Mouse (Mus musculus) adrenal gland, postnatal 10 days (tissue): ENCODE results near the gene Cd47. TPM values are rescaled to one million over a fixed set of nuclear protein-coding genes. Genes with fewer than 3 reads are reported as not detected.

Experiments
- DNase-seq: peaks from one replicate; pipeline ENCODE4 v3.0.0; 2021; ENCODE audit warnings: mixed read lengths
- total RNA-seq, 2 experiments: library from RNA; stranded (reverse); gene quantifications; 2 replicates each; pipeline ENCODE4 v1.2.3; 2021

Gene Cd47
- total RNA-seq, 2 experiments from 2014 or later: 123 to 129 TPM

- no peak for DNase-seq
Observed at GRCm38 (mm10) chr16:49915532-49916476, 115.5 kb downstream of the Cd47 start.

- DNase-seq: no peak
Observed at GRCm38 (mm10) chr16:49920191-49920590, 119.9 kb downstream of the Cd47 start.

DNA sequence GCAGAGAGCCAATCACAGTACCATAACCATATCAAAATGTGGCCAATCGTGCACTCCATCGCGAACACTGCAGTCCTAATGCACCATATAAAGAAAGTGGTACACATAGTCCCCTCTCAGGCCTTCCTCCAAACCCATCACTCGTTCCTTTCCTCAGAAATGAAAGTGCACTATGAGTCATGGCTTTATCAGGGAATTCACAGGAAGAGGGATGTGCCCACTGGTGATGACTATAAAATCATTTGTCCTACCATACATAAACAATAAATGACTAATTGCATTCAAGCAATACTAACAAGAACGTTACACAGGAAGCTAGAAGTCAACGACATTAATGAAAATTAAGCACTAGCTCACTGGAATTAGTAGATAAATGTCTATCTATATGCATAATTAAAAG lies 121.3 kb downstream of the Cd47 start:
- no peak for DNase-seq

DNA sequence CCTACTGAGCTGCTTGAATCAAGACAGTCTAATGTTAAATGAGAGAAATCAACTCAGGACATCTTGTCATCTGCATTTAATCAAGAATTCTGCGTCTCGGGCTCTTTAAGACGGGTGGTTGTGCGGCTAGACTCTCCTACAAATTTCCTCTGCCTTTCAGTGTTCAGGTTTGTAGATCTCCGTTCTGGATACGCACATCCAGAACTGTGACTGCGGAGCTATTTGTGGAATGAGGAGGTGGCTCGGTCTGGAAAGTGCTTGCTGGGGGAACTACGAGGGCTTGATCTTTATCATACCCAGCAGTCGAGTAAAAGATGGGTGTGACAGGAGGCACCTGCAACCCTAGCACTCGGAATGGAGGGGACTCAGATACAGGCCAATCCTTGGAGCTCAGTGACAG lies 121.8 kb downstream of the Cd47 start:
- no peak for DNase-seq

- DNase-seq: no peak
Observed at GRCm38 (mm10) chr16:49923720-49924119, 123.4 kb downstream of the Cd47 start.

DNA sequence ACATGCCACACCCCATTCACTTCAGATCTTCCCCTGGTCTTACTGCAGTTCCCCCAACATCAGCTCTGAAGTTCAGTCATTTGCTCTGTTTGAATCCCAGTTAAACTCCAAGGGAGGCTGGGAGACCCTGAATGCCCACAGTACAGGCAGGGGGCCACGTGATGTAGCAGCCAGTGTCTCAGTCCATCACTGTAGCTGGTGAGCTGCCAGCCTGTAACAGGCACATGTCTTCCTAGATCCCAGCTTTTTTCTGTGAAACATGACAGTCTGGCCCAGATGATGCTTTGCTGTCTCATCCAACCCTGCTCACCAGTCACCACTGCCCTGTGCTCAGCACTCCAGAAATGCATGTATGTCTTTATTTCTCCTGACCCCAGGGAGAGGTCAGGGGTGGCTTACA lies 124.6 kb downstream of the Cd47 start:
- no peak for DNase-seq

- no peak for DNase-seq
Observed at GRCm38 (mm10) chr16:49933274-49933673, 132.9 kb downstream of the Cd47 start.

DNA sequence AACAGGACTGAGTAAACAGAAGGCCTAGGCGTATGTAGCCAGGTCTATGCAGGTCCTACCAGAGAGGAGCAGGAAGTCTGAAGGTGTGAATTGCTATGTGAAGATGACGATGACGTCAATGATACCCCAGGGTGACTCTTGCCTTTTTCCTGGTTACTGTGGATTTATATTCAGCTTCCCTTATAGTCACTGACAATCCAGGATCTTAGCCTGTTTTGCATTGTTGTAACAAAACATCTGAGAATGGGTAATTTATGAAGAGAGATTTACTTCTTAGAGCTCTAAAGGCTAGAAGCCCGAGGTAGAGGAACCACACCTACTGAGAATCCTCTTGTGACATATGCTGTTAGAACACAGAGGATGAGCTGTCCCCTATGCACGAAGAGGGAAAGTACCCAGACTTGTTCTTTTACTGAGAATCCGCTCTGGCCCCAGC lies 135.7 kb downstream of the Cd47 start:
- no peak for DNase-seq

DNA sequence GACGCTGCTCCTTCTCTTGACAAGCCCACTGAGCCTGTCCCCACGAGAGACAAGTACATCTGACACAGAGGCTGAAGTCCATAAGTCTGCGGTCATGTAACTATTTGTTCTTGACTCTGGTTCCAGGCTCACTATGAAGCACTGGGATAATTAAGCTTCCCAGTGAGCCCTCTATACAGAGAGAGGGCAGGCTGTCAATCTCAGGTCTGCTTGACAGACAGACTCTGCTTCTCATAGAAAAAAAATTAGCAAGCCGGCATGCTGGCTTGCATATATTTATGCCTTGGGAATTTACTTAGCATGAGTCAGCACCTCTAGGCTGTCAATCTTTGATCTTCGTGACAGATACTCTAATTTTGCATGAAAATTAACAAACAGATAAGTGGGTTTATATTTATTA lies 136.5 kb downstream of the Cd47 start:
- no peak for DNase-seq

GRCm38 (mm10) chr16:49937218-49938165 lies 137.2 kb downstream of the Cd47 start:
- peak; percentile 26 for DNase-seq

- DNase-seq: no peak
Observed at GRCm38 (mm10) chr16:49938483-49939301, 138.4 kb downstream of the Cd47 start.

- DNase-seq: no peak
Observed at GRCm38 (mm10) chr16:49939376-49939775, 139.0 kb downstream of the Cd47 start.

DNA sequence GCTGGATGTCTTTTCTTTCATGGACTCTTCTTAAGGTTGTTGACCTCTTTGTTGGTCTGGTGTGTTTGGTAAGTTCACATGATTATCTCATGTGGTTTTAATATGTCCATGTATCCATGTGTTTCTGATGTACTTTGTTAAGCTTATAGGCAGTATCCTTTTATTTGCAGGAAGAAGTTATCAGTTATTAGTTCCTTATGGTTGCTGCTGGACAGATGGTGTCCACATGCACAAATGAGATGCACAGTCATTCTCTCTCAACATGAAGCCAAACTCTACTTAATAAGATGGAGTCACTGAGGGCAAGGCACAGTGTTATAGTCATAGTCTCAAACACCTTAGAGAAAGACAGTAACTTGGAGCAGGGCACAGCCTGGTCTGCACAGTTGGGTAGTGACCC lies 140.1 kb downstream of the Cd47 start:
- no peak for DNase-seq

DNA sequence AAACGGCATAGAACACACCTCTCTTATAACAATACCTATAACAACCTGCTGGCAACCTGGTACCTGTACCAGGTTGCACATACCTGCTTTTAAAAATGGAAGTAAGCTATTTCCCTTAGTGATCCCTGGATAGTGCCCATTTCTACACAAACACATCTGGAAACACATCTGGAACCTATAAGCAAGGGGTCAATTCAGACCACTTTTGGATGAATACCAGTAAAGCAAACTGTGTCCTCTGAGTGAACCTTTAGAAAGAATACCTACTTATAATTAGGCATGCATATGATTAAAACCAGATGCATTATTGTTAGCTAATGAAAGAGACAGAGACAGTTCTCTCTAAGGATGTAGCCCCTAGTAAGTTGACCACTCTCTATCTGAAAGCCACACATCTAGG lies 140.7 kb downstream of the Cd47 start:
- DNase-seq: no peak

DNA sequence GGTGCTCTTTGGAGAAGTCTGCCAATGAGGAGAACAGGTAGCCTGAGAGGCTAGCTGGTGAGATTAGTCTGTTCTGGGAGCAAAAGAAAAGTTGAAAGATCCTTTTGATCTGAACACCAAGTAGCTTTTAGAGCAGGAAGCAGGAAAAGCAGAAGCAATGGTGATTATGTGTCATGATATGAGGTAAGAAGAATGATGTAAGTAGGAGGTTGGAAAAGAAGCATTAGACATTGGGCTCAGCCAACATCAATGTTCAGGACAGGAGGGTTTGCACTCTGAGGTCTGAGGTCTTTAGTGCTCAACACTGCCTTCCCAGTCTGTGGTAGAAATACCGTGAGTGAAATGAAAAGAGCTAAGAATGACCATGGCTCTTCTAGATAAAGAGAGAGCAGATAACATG lies 143.4 kb downstream of the Cd47 start:
- no peak for DNase-seq

GRCm38 (mm10) chr16:49945084-49945483 lies 144.8 kb downstream of the Cd47 start:
- no peak for DNase-seq

GRCm38 (mm10) chr16:49947049-49947448 lies 146.7 kb downstream of the Cd47 start:
- DNase-seq: no peak

GRCm38 (mm10) chr16:49947610-49948009 lies 147.3 kb downstream of the Cd47 start:
- no peak for DNase-seq

GRCm38 (mm10) chr16:49948287-49948686 lies 148.0 kb downstream of the Cd47 start:
- DNase-seq: no peak

GRCm38 (mm10) chr16:49949261-49949660 lies 148.9 kb downstream of the Cd47 start:
- no peak for DNase-seq

GRCm38 (mm10) chr16:49950340-49950739 lies 150.0 kb downstream of the Cd47 start:
- DNase-seq: no peak

DNA sequence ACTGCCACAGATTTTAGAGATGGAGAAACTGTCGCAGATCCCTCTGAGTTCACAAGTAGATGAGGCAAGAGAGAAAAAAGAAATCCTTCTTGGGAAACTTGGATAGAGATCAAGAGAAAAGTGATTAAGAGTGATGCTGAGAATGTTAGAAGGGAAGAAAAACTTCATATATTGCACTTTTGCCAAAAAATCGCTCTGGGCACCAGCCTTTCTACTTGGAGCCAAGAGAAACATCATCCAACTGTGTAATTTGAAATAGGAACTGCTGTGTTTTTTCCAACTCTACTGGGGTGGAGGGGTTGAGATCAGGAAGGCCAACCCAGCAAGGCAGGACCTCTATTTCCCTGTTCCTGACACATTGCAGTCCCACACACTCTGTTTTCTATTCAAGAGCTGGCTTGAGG lies 151.0 kb downstream of the Cd47 start:
- DNase-seq: peak; percentile 32
